ENCODE assay signal across 10 mouse cellular contexts in genomic region chr2:163939522-163939921, GRCm38 (mm10). TPM values are rescaled to one million over a fixed set of nuclear protein-coding genes. Genes with fewer than 3 reads are reported as not detected.
A peak's percentile ranks its signal among the peaks of the same experiment; 100 is the strongest.
DNase-seq lines count a peak whose midpoint lies in the region; ATAC-seq lines count a peak whose summit lies in the region.
"Had no signal": no experiment of that assay in that cellular context is flagged by ENCODE, and none has a peak within 500 bp of the region (broad histone marks: within the 10 kb centered on the region; RNA-seq: fewer than 3 reads in every experiment).

No protein-coding gene starts in this region.

- no peak overlapping the region for H3K9ac ChIP-seq in hindbrain, embryonic 11.5 days (ENCODE audit: low read depth, low read length)
- H3K9ac ChIP-seq in hindbrain, embryonic 16.5 days (ENCODE audit: low read depth, low read length) = peak overlapping the region; percentile 41; the same call in 1 of the 2 replicates
- H3K9ac ChIP-seq: midbrain, embryonic 12.5 days had no signal

- no peaks in the 10 kb centered on the region for H3K4me1 ChIP-seq in hindbrain, embryonic 11.5 days (replicated peaks; ENCODE audit: control insufficient read depth, insufficient read depth, low read length)
- H3K4me1 ChIP-seq in hindbrain, embryonic 10.5 days (replicated peaks) = 0 out of 2 replicates have a peak, but pooled peaks cover 2% of the 10 kb centered on the region
- H3K4me1 ChIP-seq in hindbrain, embryonic 16.5 days (ENCODE audit: control insufficient read depth, insufficient read depth, low read depth, low read length) = peaks cover 2% of the 10 kb centered on the region; the same call in 1 of the 2 replicates
- H3K4me1 ChIP-seq: midbrain, embryonic 12.5 days had no signal

- no peak overlapping the region for H3K4me2 ChIP-seq in hindbrain, embryonic 11.5 days (replicated peaks; ENCODE audit: low read depth, low read length)
- peak overlapping the region; percentile 36 for H3K4me2 ChIP-seq in hindbrain, embryonic 16.5 days (ENCODE audit: low read length)
- H3K4me2 ChIP-seq: midbrain, embryonic 12.5 days had no signal

- 36% methylated on average over 8 of the region's 8 CpGs for WGBS in hindbrain, embryonic 11.5 days
- WGBS in hindbrain, embryonic 10.5 days = 42% methylated on average over 8 of the region's 8 CpGs
- 41% methylated on average over 8 of the region's 8 CpGs for WGBS in hindbrain, embryonic 16.5 days

- no peaks in the 10 kb centered on the region for H3K27me3 ChIP-seq in hindbrain, embryonic 11.5 days (ENCODE audit: control insufficient read depth, insufficient read depth, low read length)
- no peaks in the 10 kb centered on the region for H3K27me3 ChIP-seq in hindbrain, embryonic 10.5 days (ENCODE audit: insufficient read depth, poor library complexity, severe bottlenecking)
- H3K27me3 ChIP-seq in hindbrain, embryonic 16.5 days (replicated peaks; ENCODE audit: control insufficient read depth, insufficient read depth, low read length) = no peaks in the 10 kb centered on the region
- H3K27me3 ChIP-seq: midbrain, embryonic 12.5 days had no signal

- H3K9me3 ChIP-seq in hindbrain, embryonic 11.5 days (ENCODE audit: control insufficient read depth, low read length) = no peaks in the 10 kb centered on the region
- no peaks in the 10 kb centered on the region for H3K9me3 ChIP-seq in hindbrain, embryonic 10.5 days
- H3K9me3 ChIP-seq in hindbrain, embryonic 16.5 days (ENCODE audit: control insufficient read depth, low read length) = no peaks in the 10 kb centered on the region
- H3K9me3 ChIP-seq: midbrain, embryonic 12.5 days had no signal

- H3K4me3 ChIP-seq in hindbrain, embryonic 11.5 days (ENCODE audit: low read depth, low read length) = no peak overlapping the region
- H3K4me3 ChIP-seq in hindbrain, embryonic 10.5 days = no peak overlapping the region
- H3K4me3 ChIP-seq in hindbrain, embryonic 16.5 days (ENCODE audit: low read length) = peak overlapping the region; percentile 9; the same call in 1 of the 2 replicates
- H3K4me3 ChIP-seq: midbrain, embryonic 12.5 days had no signal

- H3K27ac ChIP-seq in hindbrain, embryonic 11.5 days (ENCODE audit: low read depth, low read length) = no peak overlapping the region
- H3K27ac ChIP-seq in hindbrain, embryonic 10.5 days = no peak overlapping the region
- H3K27ac ChIP-seq in hindbrain, embryonic 16.5 days (ENCODE audit: low read depth, low read length) = no peak overlapping the region
- H3K27ac ChIP-seq: midbrain, embryonic 12.5 days had no signal

- ATAC-seq in hindbrain, embryonic 11.5 days (ENCODE audit: low FRiP score) = no peak
- peak; percentile 69 for ATAC-seq in hindbrain, embryonic 16.5 days
- no peak for ATAC-seq in CD4-positive, CD25-positive, alpha-beta regulatory T cell, adult 4 months

- H3K36me3 ChIP-seq in hindbrain, embryonic 11.5 days (ENCODE audit: control insufficient read depth, insufficient read depth, low read length) = no peaks in the 10 kb centered on the region
- H3K36me3 ChIP-seq in hindbrain, embryonic 10.5 days = no peaks in the 10 kb centered on the region
- no peaks in the 10 kb centered on the region for H3K36me3 ChIP-seq in hindbrain, embryonic 16.5 days (ENCODE audit: control insufficient read depth, insufficient read depth, low read length)
- H3K36me3 ChIP-seq: midbrain, embryonic 12.5 days had no signal

- peak; percentile 18 for DNase-seq in hindbrain, embryonic 11.5 days (ENCODE audit: low spot score)
- DNase-seq in hindbrain, embryonic 10.5 days (ENCODE audit: low spot score) = no peak
- peak; percentile 87 to 88 for DNase-seq in adrenal gland, postnatal 36 days
- DNase-seq in gastrocnemius, postnatal 10 days = peak; percentile 59
- no peak for DNase-seq in kidney, postnatal 25 days
- no peak for DNase-seq in embryo, embryonic 10 days (ENCODE audit: low spot score)

RNA-seq across cellular contexts. Expression of gene Rims4, which starts 21.0 kb away (rescaled TPM):
- polyA plus RNA-seq in hindbrain, embryonic 11.5 days (2014; fragmentation: Nextera tagmentation; extraction: Ambion mirVana) = 0.68 and 0.71 TPM in 2 replicates
- 1.2 and 1.6 TPM in 2 replicates for polyA plus RNA-seq in hindbrain, embryonic 10.5 days (2016; fragmentation: Nextera tagmentation; extraction: Ambion mirVana)
- 100 to 1,000 TPM; 171 to 180 TPM for total RNA-seq in adrenal gland, postnatal 36 days (2021)
- under 1 TPM; 0.90 to 0.96 TPM for total RNA-seq in gastrocnemius, postnatal 10 days (2021)
- polyA plus RNA-seq in hindbrain, embryonic 16.5 days (2015; fragmentation: Nextera tagmentation; extraction: Ambion mirVana) = 7.9 and 16.6 TPM in 2 replicates
- polyA plus RNA-seq in CD4-positive, CD25-positive, alpha-beta regulatory T cell, adult 4 months (2017; shearing (Covaris generic)) = not detected
- total RNA-seq: common myeloid progenitor, adult 5-6 weeks had no signal

RNA-seq across cellular contexts. Expression of gene Ywhab, which starts 55.2 kb away (rescaled TPM):
- 327 and 328 TPM in 2 replicates for polyA plus RNA-seq in hindbrain, embryonic 11.5 days (2014; fragmentation: Nextera tagmentation; extraction: Ambion mirVana)
- 294 and 318 TPM in 2 replicates for polyA plus RNA-seq in hindbrain, embryonic 10.5 days (2016; fragmentation: Nextera tagmentation; extraction: Ambion mirVana)
- total RNA-seq in adrenal gland, postnatal 36 days (2021) = 100 to 1,000 TPM; 264 to 302 TPM
- total RNA-seq in gastrocnemius, postnatal 10 days (2021) = 10 to 100 TPM; 80.1 to 90.3 TPM
- 507 and 529 TPM in 2 replicates for polyA plus RNA-seq in hindbrain, embryonic 16.5 days (2015; fragmentation: Nextera tagmentation; extraction: Ambion mirVana)
- 10 to 100 TPM; 66.3 to 88.1 TPM for polyA plus RNA-seq in CD4-positive, CD25-positive, alpha-beta regulatory T cell, adult 4 months (2017; shearing (Covaris generic))

Comparison
In these comparisons a context has a peak if more than half of its experiments do, and no peak if none do; other contexts are left out.
1. DNase-seq: peak in hindbrain, embryonic 11.5 days (single experiment), adrenal gland, postnatal 36 days (2 of 2) and gastrocnemius, postnatal 10 days (single experiment); none in hindbrain, embryonic 10.5 days (single experiment), kidney, postnatal 25 days (0 of 2) and embryo, embryonic 10 days (single experiment).